Mouse (Mus musculus): ENCODE measurements around the gene Slc11a1. TPM values are rescaled to one million over a fixed set of nuclear protein-coding genes. Genes with fewer than 3 reads are reported as not detected.
A peak's percentile ranks its signal among the peaks of the same experiment; 100 is the strongest.

Gene Slc11a1
- total and polyA plus RNA-seq, 2 experiments from 2014 or later: 1.8 to 2.5 TPM

- H3K27ac ChIP-seq (ENCODE audit: low read depth): peak overlapping the region; percentile 80
- peak; percentile 92 for ATAC-seq (ENCODE audit: insufficient read depth, low read depth)
- H3K9me3 ChIP-seq (replicated peaks; ENCODE audit: control insufficient read depth, low read length): no peaks in the 10 kb centered on the region
- H3K4me1 ChIP-seq (ENCODE audit: control insufficient read depth, insufficient read depth): peaks cover 7% of the 10 kb centered on the region
- no peaks in the 10 kb centered on the region for H3K27me3 ChIP-seq (ENCODE audit: control insufficient read depth, insufficient read depth, low read length)
- peaks cover 21% of the 10 kb centered on the region for H3K36me3 ChIP-seq (replicated peaks; ENCODE audit: control insufficient read depth, insufficient read depth, low read length)
- 0% methylated on average over 41 of the region's 41 CpGs for WGBS
- peak overlapping the region; percentile 32 for H3K9ac ChIP-seq (replicated peaks; ENCODE audit: low read depth, low read length)
- TF ChIP-seq CTCF (IDR thresholded peaks at IDR 0.05; ENCODE audit: low read depth): peak; percentile 81
- peak; percentile 96 for TF ChIP-seq EP300 (IDR thresholded peaks at IDR 0.05; ENCODE audit: low read depth)
- DNase-seq (ENCODE audit: low spot score): peak; percentile 99
- peak overlapping the region; percentile 80 for H3K4me2 ChIP-seq (ENCODE audit: low read depth, low read length)
- H3K4me3 ChIP-seq (ENCODE audit: low read depth, low read length): peak overlapping the region; percentile 47
Measured at GRCm38 (mm10) chr1:74397268-74397918, 22.4 kb downstream of the Slc11a1 start.

- WGBS: 3% methylated on average over 11 of the region's 11 CpGs
Measured at GRCm38 (mm10) chr1:74397919-74398451, 23.0 kb downstream of the Slc11a1 start.

GRCm38 (mm10) chr1:74400531-74400930 is 25.5 kb downstream of the Slc11a1 start:
- H3K4me2 ChIP-seq (ENCODE audit: low read depth, low read length): no peak overlapping the region
- no peak for DNase-seq (ENCODE audit: low spot score)
- no peak overlapping the region for H3K9ac ChIP-seq (replicated peaks; ENCODE audit: low read depth, low read length)
- H3K27ac ChIP-seq (ENCODE audit: low read depth): no peak overlapping the region
- 66% methylated on average over 3 of the region's 3 CpGs for WGBS
- H3K4me3 ChIP-seq (ENCODE audit: low read depth, low read length): no peak overlapping the region
- no peaks in the 10 kb centered on the region for H3K4me1 ChIP-seq (ENCODE audit: control insufficient read depth, insufficient read depth)
- no peaks in the 10 kb centered on the region for H3K27me3 ChIP-seq (ENCODE audit: control insufficient read depth, insufficient read depth, low read length)
- ATAC-seq (ENCODE audit: insufficient read depth, low read depth): no peak
- TF ChIP-seq EP300 (IDR thresholded peaks at IDR 0.05; ENCODE audit: low read depth): no peak
- TF ChIP-seq CTCF (IDR thresholded peaks at IDR 0.05; ENCODE audit: low read depth): no peak
- H3K36me3 ChIP-seq (replicated peaks; ENCODE audit: control insufficient read depth, insufficient read depth, low read length): no peaks in the 10 kb centered on the region
- H3K9me3 ChIP-seq (replicated peaks; ENCODE audit: control insufficient read depth, low read length): no peaks in the 10 kb centered on the region

More at GRCm38 (mm10) chr1:74397919-74398451, 23.0 kb downstream of the Slc11a1 start:
- DNase-seq (ENCODE audit: low spot score): peak; percentile 36
- peak overlapping the region; percentile 80 for H3K4me2 ChIP-seq (ENCODE audit: low read depth, low read length)
- no peak for TF ChIP-seq EP300 (IDR thresholded peaks at IDR 0.05; ENCODE audit: low read depth)
- peak; percentile 59 for TF ChIP-seq CTCF (IDR thresholded peaks at IDR 0.05; ENCODE audit: low read depth)
- H3K4me3 ChIP-seq (ENCODE audit: low read depth, low read length): peak overlapping the region; percentile 47
- ATAC-seq (ENCODE audit: insufficient read depth, low read depth): peak; percentile 12
- H3K9ac ChIP-seq (replicated peaks; ENCODE audit: low read depth, low read length): peak overlapping the region; percentile 32
- H3K27ac ChIP-seq (ENCODE audit: low read depth): peak overlapping the region; percentile 80
- H3K4me1 ChIP-seq (ENCODE audit: control insufficient read depth, insufficient read depth): peaks cover 3% of the 10 kb centered on the region
- peaks cover 21% of the 10 kb centered on the region for H3K36me3 ChIP-seq (replicated peaks; ENCODE audit: control insufficient read depth, insufficient read depth, low read length)
- H3K9me3 ChIP-seq (replicated peaks; ENCODE audit: control insufficient read depth, low read length): no peaks in the 10 kb centered on the region
- H3K27me3 ChIP-seq (ENCODE audit: control insufficient read depth, insufficient read depth, low read length): no peaks in the 10 kb centered on the region

- peak overlapping the region; percentile 27 for H3K4me2 ChIP-seq (ENCODE audit: low read depth, low read length)
- no peak overlapping the region for H3K9ac ChIP-seq (replicated peaks; ENCODE audit: low read depth, low read length)
- no peaks in the 10 kb centered on the region for H3K9me3 ChIP-seq (replicated peaks; ENCODE audit: control insufficient read depth, low read length)
- H3K27me3 ChIP-seq (ENCODE audit: control insufficient read depth, insufficient read depth, low read length): no peaks in the 10 kb centered on the region
- H3K4me3 ChIP-seq (ENCODE audit: low read depth, low read length): no peak overlapping the region
- H3K27ac ChIP-seq (ENCODE audit: low read depth): no peak overlapping the region
- 43% methylated on average over 16 of the region's 16 CpGs for WGBS
- H3K4me1 ChIP-seq (ENCODE audit: control insufficient read depth, insufficient read depth): no peaks in the 10 kb centered on the region
- no peak for ATAC-seq (ENCODE audit: insufficient read depth, low read depth)
- no peak for TF ChIP-seq EP300 (IDR thresholded peaks at IDR 0.05; ENCODE audit: low read depth)
- TF ChIP-seq CTCF (IDR thresholded peaks at IDR 0.05; ENCODE audit: low read depth): no peak
- no peaks in the 10 kb centered on the region for H3K36me3 ChIP-seq (replicated peaks; ENCODE audit: control insufficient read depth, insufficient read depth, low read length)
- no peak for DNase-seq (ENCODE audit: low spot score)
Measured at GRCm38 (mm10) chr1:74401015-74401702, 26.2 kb downstream of the Slc11a1 start.

GRCm38 (mm10) chr1:74404206-74404605 is 29.2 kb downstream of the Slc11a1 start:
- H3K4me2 ChIP-seq (ENCODE audit: low read depth, low read length): no peak overlapping the region
- TF ChIP-seq EP300 (IDR thresholded peaks at IDR 0.05; ENCODE audit: low read depth) (no peak), CTCF (IDR thresholded peaks at IDR 0.05; ENCODE audit: low read depth) (no peak)
- H3K36me3 ChIP-seq (replicated peaks; ENCODE audit: control insufficient read depth, insufficient read depth, low read length): no peaks in the 10 kb centered on the region
- no peaks in the 10 kb centered on the region for H3K27me3 ChIP-seq (ENCODE audit: control insufficient read depth, insufficient read depth, low read length)
- H3K27ac ChIP-seq (ENCODE audit: low read depth): no peak overlapping the region
- H3K4me1 ChIP-seq (ENCODE audit: control insufficient read depth, insufficient read depth): no peaks in the 10 kb centered on the region
- H3K9me3 ChIP-seq (replicated peaks; ENCODE audit: control insufficient read depth, low read length): no peaks in the 10 kb centered on the region
- ATAC-seq (ENCODE audit: insufficient read depth, low read depth) (no peak), DNase-seq (ENCODE audit: low spot score) (no peak)
- whole genome bisulfite sequencing: 62% methylated on average over 4 of the region's 4 CpGs
- H3K9ac ChIP-seq (replicated peaks; ENCODE audit: low read depth, low read length): no peak overlapping the region
- no peak overlapping the region for H3K4me3 ChIP-seq (ENCODE audit: low read depth, low read length)

Data from heart, postnatal 0 days (tissue).